Mouse (Mus musculus) limb, embryonic 14.5 days (tissue): ENCODE measurements at regions not wholly inside any gene's neighbourhood (a gene's known extent, or its start where the extent isn't known, plus 50 kb on each side); places are given as distances from the start of the nearest gene placed in this dataset.

Source experiments
- ATAC-seq: fragments of 200-750 bp; cut with Nextera tagmentation; 2 replicates; pipeline ENCODE4 v1.8.0; 2017; ENCODE audit warnings: low read depth, moderate number of reproducible peaks, moderate TSS enrichment; ENCODE audit not compliant: low FRiP score
- DNase-seq: peaks from one replicate; pipeline ENCODE4 v3.0.0-alpha.2; 2015; ENCODE audit warnings: low spot score
- H3K27ac ChIP-seq: fragments of 300-500 bp; sonication (generic); replicated peaks from 2 replicates; pipeline ENCODE4 v1.5.1; 2014; ENCODE audit warnings: low read depth, mild to moderate bottlenecking, low read length, moderate library complexity, mixed read lengths
- H3K27me3 ChIP-seq: fragments of 300-500 bp; sonication (generic); 2 replicates; pipeline ENCODE4 v1.6.1; 2014; ENCODE audit warnings: low read length, mixed read lengths; ENCODE audit not compliant: control insufficient read depth, insufficient read depth
- H3K36me3 ChIP-seq: fragments of 300-500 bp; sonication (generic); 2 replicates; pipeline ENCODE4 v1.6.1; 2014; ENCODE audit warnings: mild to moderate bottlenecking, low read length, moderate library complexity, mixed read lengths; ENCODE audit not compliant: control insufficient read depth, insufficient read depth
- H3K4me1 ChIP-seq: fragments of 300-500 bp; sonication (generic); 2 replicates; pipeline ENCODE4 v1.6.1; 2014; ENCODE audit warnings: antibody characterized with exemption, low read length, mixed read lengths; ENCODE audit not compliant: control insufficient read depth, insufficient read depth
- H3K4me2 ChIP-seq: fragments of 300-500 bp; sonication (generic); replicated peaks from 2 replicates; pipeline ENCODE4 v1.6.1; 2014; ENCODE audit warnings: low read depth, mild to moderate bottlenecking, low read length, moderate library complexity; ENCODE audit not compliant: severe bottlenecking
- H3K4me3 ChIP-seq: fragments of 300-500 bp; sonication (generic); replicated peaks from 2 replicates; pipeline ENCODE4 v1.5.1; 2014; ENCODE audit warnings: low read length
- H3K9ac ChIP-seq: fragments of 300-500 bp; sonication (generic); 2 replicates; pipeline ENCODE4 v1.6.1; 2014; ENCODE audit warnings: mild to moderate bottlenecking, low read depth, low read length, moderate library complexity; ENCODE audit not compliant: severe bottlenecking
- H3K9me3 ChIP-seq: fragments of 300-500 bp; sonication (generic); 2 replicates; pipeline ENCODE4 v1.6.1; 2016; ENCODE audit warnings: low read length; ENCODE audit not compliant: control insufficient read depth
- POLR2A ChIP-seq: fragments of 200-500 bp; IDR thresholded peaks from 2 replicates; pipeline ENCODE4 v1.8.0; 2012; ENCODE audit warnings: inconsistent platforms, mild to moderate bottlenecking, moderate library complexity, borderline replicate concordance; ENCODE audit not compliant: insufficient read depth, insufficient read length; ENCODE audit errors: extremely low read depth
- WGBS: fragments of 180-500 bp; shearing (Covaris S2); extraction: QIAGEN DNeasy Blood & Tissue Kit; methylation state at CpG from one replicate; pipeline ENCODE4 v1.1.7; 2014; 5-methylcytosine and 5-hydroxymethylcytosine counted together

DNA sequence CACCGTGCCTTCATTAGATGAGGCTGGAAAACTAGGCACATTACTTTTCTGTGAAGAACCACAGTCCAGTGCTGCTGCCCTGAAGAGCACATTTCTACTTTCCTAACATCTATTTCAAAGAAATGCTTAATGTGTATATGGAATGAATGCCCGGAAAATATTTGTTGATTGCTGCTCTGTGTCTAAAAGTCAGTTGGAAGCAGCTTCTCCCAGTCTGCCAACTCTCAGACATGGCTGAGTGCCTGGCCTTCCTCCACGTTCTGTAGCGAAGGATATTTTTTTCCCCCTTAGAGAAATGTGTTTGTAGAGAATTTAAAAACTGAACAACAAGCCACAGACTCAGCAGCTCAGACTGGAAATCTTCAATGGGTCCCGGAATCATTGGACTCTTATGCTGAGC, 576.4 kb upstream of the Arid1b start:
- H3K27ac ChIP-seq: no peak overlapping the region
- TF ChIP-seq POLR2A: no peak
- no peak for ATAC-seq
- H3K4me1 ChIP-seq: no peaks in the 10 kb centered on the region
- no peak for DNase-seq
- no peaks in the 10 kb centered on the region for H3K9me3 ChIP-seq
- no peak overlapping the region for H3K9ac ChIP-seq
- no peaks in the 10 kb centered on the region for H3K36me3 ChIP-seq
- H3K27me3 ChIP-seq: no peaks in the 10 kb centered on the region
- H3K4me3 ChIP-seq: no peak overlapping the region
- no peak overlapping the region for H3K4me2 ChIP-seq
- 52% methylated on average over 5 of the region's 5 CpGs for whole genome bisulfite sequencing

DNA sequence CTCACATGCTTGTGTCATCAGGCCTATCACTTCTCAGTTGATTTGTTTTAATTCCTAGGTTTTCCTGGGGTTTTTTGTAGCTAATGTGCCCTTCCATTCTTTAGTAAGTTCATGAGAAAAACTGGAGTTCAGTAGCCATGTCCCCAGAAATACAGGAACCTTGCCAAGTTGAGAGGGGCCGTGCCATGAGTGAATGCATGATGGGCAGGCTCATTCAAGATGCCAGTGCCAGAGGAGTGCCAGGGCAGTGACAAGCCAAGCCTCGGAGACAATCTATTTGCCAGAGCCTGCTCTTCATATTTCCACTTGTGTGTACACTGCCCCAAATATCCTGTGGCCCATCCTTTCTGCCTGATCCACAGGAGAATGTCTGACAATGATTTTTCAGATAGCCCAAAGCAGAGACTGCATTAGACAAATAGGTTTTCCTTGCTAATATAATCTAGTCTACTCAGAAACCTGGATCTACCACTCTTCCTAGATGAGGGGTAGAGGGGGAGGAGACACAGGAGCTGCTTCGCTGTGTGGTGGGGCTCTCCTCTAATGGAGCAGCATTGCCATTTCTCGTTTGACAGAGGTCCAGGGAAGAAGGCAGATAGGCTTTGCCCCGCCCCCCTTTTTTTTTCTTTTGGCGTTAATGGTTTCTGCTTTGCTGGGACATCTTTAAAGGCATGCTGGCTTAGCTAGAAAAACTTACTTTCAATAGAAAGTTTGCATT, 569.5 kb upstream of the Arid1b start:
- no peak for ATAC-seq
- no peak for DNase-seq
- Histone ChIP-seq H3K4me3 (no peak overlapping the region), H3K9me3 (no peaks in the 10 kb centered on the region), H3K4me2 (no peak overlapping the region), H3K4me1 (no peaks in the 10 kb centered on the region), H3K27ac (no peak overlapping the region), H3K27me3 (no peaks in the 10 kb centered on the region), H3K9ac (no peak overlapping the region), H3K36me3 (no peaks in the 10 kb centered on the region)
- WGBS: 61% methylated on average over 6 of the region's 6 CpGs
- TF ChIP-seq POLR2A: no peak

DNA sequence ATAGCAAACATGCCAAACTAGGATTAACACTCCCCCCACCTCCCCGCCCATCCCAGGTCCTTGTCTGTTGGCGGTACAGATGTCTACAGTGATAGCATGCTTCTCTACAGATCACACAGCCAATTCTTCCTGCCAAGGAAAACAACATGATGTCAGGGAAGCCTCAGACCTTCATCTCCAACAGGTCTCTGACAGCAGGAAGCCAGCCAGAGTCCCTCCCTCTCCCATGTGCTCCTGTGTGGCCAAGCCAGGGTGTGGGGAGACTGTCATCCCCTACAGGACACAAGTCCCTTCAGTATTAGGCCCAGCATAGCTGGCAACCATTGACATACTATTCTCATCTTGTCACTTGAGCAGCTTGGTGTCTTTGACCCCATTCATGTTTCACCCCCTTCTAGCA, 568.8 kb upstream of the Arid1b start:
- Histone ChIP-seq H3K27ac (no peak overlapping the region), H3K36me3 (no peaks in the 10 kb centered on the region), H3K4me3 (no peak overlapping the region), H3K4me1 (no peaks in the 10 kb centered on the region), H3K4me2 (no peak overlapping the region), H3K27me3 (no peaks in the 10 kb centered on the region), H3K9me3 (no peaks in the 10 kb centered on the region), H3K9ac (no peak overlapping the region)
- no peak for TF ChIP-seq POLR2A
- WGBS: 90% methylated on average over 2 of the region's 2 CpGs
- no peak for ATAC-seq
- no peak for DNase-seq

DNA sequence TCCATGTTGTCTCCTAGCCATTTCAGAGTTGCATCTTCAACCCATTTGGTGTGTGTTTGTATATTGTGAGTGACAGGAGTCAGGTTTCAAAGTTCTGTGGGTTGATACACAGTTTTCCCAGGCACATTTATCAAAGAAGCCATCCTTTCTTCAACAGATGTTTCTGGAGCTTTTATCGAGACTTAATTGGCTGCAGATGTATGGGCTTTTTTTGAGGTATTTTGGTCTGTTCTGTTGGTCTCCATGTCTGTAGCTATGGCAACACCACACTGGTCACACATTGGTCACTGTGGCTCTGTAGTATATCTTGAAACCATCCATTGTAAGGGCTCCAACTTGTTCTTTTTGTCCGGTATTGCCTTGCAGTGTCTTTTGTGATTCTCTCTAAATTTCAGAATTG, 565.1 kb upstream of the Arid1b start:
- no peaks in the 10 kb centered on the region for H3K27me3 ChIP-seq
- DNase-seq (peak; percentile 13), ATAC-seq (no peak)
- TF ChIP-seq POLR2A: no peak
- no peaks in the 10 kb centered on the region for H3K9me3 ChIP-seq
- H3K9ac ChIP-seq: no peak overlapping the region
- H3K36me3 ChIP-seq: no peaks in the 10 kb centered on the region
- 39% methylated on average over 2 of the region's 2 CpGs for WGBS
- no peak overlapping the region for H3K27ac ChIP-seq
- no peaks in the 10 kb centered on the region for H3K4me1 ChIP-seq
- no peak overlapping the region for H3K4me3 ChIP-seq
- H3K4me2 ChIP-seq: no peak overlapping the region

DNA sequence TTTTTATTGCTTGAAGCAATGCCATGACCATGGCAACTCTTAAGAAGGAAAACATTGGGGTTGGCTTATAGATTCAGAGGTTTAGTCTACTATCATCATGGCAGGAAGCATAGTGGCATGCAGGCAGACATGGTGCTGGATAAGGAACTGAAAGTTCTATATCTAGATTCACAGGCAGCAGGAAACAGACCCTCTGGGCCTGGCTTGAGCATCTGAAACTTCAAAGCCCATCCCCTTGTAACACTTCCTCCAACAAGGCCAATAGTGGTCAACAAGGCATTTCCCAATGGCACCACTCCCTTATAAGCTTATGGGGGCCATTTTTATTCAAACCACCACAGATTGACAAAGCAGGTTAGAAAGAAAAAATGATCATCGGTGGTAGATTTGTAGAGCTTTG, 548.5 kb upstream of the Arid1b start:
- H3K27ac ChIP-seq: no peak overlapping the region
- H3K36me3 ChIP-seq: no peaks in the 10 kb centered on the region
- ATAC-seq (no peak), DNase-seq (no peak)
- no peaks in the 10 kb centered on the region for H3K9me3 ChIP-seq
- no peak for TF ChIP-seq POLR2A
- H3K4me3 ChIP-seq: no peak overlapping the region
- 97% methylated on average over 1 of the region's 1 CpGs for WGBS
- H3K9ac ChIP-seq: no peak overlapping the region
- no peak overlapping the region for H3K4me2 ChIP-seq
- no peaks in the 10 kb centered on the region for H3K27me3 ChIP-seq
- H3K4me1 ChIP-seq: no peaks in the 10 kb centered on the region
